Mouse (Mus musculus): ENCODE results near the gene Kif6.

Gene Kif6

DNA sequence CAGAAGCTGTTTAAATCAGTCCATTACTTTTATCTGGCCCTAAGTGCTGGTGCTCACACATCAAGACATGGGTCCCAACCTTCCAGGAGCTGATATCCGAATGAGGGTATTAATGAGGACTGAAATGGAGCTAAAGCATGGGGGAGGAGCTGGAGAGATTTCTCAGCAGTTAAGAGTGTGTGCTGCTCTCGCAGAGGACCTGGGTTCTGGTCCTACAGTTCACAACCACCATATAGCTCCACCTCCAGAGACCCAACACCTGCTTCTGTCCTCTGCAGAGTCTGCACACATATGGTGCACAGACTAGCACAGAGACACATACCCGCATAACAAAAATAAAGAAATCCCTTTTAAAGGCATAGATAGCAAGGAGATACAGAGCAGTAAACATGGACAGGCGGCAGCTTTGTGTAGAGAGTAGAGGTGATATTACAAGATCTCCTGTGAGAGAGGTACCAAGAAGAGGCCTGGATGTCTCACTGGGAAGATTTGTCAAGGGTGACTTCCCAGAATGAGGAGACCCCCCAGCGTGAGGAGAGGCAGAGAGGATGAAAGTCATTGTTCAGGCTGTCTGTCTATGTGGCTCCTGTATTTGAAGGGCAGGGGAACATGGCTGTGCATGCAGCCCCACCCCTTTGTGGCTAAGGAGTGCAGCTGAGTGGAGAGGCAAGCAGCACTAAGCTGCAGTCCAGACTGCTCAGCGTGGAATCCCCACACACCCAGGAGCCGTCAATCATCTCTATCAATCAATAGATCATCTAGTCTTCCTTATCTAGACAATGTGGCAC, 173.4 kb downstream of the Kif6 start:
- DNase-seq (ENCODE audit: low read depth, low spot score) = no peak

DNA sequence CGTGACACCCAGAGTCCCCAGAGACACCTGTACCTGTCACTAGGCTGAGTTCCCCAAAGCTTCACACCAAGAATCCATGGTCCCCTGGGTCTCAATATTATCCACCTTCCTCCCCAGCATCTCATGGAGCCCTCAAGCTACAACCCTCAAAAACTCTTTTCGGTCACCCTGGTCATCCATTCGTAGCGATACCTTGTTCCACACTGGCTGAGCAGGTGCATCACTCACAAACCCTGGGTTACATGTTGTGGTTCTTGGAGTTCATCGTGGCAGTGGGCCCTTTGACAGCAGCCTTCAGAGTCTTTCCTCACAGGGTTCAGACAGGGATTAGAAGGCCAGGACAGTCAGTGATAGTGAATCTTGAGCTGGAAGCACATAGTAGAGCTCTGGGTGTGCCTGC, 176.6 kb downstream of the Kif6 start:
- DNase-seq (ENCODE audit: low read depth, low spot score) = no peak

DNA sequence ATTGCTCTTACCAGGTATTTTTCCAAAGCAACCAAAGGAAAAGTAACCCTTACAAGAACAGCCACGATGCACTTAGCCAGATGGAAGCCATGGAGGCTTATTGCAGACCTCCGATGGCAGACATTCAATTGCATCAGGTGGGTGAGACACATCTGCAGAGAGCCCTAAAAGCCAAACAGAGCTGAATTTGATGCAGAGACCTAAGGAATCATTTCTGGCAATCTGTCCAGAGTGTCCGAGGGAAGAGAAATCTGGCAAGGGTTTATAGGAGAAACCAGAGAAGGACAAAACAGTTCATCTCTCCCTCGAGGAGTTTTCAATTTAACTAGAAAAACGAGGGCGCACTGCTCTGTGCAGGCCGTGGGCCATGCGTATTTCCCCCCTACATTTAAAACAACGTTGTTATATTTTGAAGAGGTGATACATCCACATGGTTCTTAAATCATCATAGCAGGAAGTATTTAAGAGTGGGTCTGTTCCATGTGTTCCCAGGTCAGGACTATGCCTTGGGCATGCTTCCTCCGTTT, 177.3 kb downstream of the Kif6 start:
- DNase-seq (ENCODE audit: low read depth, low spot score) = no peak

DNA sequence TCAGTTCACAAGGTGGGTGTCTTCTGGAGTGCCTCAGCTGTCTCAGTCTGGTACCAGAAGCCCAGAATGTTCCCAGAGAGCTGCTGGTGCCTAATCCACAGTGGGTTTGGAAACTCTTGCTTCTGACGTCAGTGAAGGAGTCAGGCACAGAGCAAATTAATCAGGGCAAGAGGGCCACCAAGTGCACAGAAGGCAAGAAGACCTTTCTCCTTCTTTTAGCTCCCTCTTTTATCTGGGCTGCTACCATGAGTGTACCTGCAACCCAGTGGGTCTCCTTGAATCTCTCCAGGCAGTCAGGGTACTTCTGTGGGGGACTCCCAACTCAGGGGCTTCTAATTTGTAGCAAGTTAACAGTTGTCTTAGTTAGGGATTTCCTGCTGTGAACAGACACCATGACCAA, 178.0 kb downstream of the Kif6 start:
- no peak for DNase-seq (ENCODE audit: low read depth, low spot score)

DNA sequence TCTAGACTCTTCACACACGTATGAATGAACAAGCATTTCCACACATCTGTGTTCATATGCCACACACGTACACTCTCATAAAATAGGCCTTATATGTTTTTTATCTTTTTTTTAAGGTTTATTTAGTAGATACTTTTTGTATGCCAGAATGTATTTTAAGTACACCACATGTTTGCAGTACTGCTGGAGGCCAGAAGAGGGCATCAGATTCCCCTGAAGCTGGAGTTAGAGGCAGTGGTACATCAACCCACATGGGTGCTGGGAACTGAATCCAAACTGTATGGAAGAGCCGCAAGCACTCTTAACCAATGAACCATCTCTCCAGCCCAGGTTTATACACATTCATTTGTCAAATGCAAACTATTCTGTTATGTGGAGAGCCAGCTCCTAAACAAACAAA, 179.0 kb downstream of the Kif6 start:
- DNase-seq (ENCODE audit: low read depth, low spot score) = no peak

DNA sequence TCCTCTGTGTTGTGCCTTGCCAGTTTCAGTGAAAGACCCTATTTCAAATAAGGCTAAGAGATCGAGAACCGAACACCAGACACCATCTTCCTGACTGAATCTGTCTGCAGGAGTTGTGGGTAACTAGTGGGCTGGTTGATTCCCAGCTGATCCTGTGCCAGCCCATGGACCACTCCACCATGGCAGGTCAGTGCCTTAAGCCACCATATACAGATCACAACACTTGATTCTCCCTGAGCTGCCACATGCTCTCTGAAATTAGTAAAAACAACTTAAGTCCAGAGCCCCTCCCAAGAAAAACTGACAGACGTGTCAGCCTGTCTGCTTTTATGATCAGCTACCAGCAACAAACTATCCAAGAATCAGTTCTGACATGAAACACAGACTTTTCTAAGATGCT, 180.3 kb downstream of the Kif6 start:
- DNase-seq (ENCODE audit: low read depth, low spot score) = no peak

DNA sequence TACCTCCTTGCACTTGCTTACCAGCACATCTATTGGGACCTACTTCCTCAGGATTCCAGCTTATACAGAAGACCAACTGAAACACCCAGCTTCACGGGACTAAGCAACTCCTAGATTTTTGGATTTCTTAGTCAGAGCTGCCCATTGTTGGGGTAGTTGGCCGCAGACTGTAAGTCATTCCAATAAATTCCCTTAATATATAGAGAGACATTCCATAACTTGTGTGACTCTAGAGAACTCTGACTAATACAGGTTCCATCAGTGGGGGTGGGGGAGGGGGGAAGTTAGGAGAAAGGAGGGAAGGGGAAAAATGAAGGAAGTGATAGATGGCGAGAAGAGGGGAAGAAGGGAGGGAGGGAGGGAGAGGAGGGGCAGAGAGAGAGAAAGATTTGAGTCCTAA, 181.2 kb downstream of the Kif6 start:
- DNase-seq (ENCODE audit: low read depth, low spot score) = no peak

DNA sequence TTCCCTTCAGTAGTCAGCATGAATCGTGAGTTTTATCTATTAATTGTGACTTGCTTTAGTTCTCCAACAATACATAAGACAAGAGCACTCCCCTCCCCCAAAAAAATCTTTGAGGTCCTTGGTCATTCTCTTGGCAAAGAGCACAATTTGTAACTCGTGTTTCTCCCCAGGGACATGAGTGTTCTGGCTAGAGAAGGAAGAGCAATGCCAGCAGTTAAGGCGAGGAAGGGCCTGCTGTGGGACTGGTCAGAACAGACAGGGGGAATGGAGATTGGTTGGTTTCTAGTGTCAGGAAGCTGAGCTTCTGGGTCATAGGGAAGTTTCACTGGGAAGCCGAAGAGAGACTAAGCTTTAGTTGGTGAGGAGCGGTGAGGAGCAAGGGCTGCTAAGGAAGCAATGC, 184.2 kb downstream of the Kif6 start:
- no peak for DNase-seq (ENCODE audit: low read depth, low spot score)

DNA sequence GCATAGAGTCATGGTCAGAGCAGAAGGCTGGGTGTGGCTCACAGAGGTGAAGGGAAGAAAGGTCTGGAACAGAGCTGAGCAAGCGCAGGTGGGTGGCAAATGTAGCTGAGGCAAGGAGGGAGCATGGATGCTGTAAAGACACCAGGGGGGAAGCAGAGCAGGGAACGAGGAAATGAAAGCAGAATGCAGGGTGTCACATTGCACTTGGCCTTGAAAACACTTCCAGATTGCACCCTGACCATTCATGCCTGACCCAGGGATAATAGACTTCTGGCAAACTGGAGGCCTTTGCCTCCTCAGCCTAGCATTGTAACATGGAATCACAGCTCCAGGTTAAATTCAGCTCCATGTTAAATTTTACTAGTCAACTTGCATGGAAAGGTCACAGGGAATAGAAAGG, 185.2 kb downstream of the Kif6 start:
- DNase-seq (ENCODE audit: low read depth, low spot score) = no peak

DNA sequence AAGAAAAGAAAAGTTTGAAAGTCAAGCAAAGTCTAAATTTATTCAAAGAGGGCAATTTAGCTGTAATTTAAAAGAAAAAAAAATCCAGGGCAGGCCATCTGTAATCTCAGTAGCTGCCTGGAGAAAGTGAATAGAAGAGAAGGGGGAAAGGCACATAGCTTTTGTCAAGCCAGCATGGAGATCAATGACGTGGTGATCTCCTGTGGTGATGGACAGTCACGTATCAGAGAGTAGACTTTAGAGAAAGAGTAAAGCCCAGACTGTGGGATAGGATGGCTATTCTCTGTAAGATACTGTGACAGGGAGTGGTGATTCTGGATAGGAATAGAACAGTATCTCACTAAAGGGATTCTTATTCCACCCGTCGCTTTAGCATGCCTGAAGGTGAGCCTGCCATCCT, 192.5 kb downstream of the Kif6 start:
- DNase-seq (ENCODE audit: low read depth, low spot score) = no peak

DNA sequence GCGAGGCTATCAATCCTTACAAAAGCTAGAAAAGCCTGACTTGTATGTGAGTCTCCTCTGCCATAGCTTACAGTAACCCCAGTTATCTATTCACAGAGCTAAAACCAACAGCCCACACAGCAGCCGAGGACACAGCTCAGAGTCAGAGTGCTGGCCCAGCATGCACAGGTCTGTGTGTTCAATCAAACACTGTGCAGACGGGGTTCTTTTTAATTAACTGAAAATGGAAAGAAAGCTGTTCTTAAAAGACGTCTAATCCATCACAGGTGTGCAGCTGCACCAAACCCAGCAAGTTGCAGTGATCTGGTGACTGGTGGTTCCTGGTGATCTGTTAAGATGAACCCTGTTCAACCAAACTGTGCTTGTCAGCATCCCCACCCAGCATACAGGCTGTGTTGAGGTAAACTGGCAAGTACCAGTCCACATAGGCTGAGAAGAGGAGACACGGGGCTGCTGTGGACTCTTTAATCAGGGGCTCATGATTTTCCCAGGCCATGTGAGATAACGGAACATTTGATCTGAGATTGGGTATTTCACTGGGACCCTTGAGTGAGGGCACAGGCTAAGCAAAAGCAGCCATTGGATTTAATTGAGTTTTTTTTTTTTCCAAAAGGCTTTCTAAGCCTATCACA, 193.9 kb downstream of the Kif6 start:
- no peak for DNase-seq (ENCODE audit: low read depth, low spot score)

DNA sequence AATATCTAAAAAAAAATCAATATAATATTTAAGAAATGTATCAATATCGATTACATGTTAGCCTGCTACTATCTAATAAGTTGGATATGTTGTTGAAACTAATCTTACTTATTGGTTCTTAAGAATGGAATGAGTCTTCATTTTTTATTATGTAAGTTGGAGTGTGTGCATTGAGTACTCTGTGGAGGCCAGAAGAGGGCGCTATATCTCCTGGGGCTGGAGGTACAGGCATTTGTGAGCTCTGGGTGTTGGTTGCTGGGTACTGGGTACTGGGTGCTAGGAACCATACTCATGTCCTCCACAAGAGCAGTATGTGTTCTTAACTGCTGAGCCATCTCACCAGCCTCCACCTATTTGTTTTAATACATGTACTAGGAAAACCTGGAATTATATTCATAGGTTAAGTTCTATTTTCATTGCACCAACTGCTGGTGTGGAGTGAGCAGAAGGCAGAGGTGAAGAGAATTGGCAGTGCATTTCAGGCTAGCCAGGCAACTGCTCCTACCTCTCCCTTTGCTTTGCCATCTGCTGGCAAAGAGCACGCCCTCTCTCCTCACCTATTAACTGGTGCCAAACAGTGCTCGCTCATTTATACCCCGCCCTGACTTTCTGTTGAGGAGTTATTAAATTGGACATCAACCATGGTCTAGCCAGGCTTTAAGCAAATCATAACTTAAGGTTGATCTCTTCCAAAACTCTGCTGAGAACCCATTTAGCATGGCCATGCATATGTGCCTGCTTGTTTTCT, 199.1 kb downstream of the Kif6 start:
- DNase-seq (ENCODE audit: low read depth, low spot score) = no peak

DNA sequence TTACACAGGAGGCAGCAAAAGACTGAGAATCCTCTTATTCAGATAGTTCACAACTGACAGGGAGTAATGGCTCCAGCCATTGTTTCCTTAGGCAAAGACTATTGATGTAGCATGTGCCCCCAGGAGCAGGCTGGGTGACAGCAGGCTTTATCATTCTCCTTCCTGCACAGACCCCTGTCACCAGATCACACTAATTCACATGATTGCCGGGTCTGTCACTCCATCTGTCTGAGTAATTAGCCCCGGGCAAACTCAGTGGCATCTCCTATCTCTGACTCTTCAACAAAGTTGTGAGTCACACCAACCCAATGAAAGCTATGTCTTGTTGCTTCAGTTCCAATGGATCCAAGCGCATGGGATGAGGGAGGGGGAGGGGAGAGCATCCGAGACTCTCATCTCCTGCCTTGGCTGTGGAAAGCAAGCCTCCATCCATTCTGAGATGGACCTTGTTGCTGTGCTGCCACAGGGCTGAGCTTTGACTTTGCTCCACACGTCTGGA, 201.2 kb downstream of the Kif6 start:
- DNase-seq (ENCODE audit: low read depth, low spot score) = peak; percentile 9

DNA sequence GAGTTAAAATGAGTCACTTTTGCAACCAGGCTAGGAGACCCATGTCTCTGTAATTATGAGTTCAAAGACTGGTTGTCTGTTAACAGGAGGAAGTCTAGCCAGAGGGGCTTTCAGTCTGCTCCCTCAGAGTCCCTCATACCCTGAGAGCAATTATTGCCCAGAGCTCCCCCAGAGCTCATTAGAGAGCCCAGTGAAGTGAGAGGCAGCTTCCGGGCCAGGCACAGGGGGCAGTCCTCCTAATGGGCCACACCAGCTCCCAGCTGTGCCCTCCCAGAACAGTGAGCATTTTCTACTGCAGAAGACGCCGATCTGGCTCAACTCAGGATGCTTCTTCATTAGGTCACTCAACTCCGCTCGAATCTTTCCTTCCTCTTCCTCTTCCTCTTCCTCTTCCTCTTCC, 201.8 kb downstream of the Kif6 start:
- peak; percentile 6 for DNase-seq (ENCODE audit: low read depth, low spot score)

DNA sequence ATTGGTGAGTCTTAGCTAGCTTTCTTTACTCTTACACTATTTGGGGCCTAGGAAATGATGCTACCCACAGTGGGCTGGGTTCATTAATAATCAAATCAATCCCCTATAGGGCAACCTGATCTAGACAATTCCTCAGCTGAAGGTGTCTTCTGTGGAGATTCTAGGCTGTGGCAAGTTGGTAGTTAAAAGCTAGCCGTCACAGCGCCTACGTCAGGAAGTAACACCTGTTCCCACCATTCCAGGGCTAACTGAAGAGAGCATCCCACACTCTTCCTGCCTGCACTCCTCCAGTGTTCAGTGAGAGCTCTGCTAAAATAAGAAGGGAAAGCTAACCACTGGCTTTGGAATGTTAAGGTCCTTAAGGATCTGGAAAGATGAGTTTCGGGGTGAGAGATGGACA, 205.3 kb downstream of the Kif6 start:
- DNase-seq (ENCODE audit: low read depth, low spot score) = no peak

DNA sequence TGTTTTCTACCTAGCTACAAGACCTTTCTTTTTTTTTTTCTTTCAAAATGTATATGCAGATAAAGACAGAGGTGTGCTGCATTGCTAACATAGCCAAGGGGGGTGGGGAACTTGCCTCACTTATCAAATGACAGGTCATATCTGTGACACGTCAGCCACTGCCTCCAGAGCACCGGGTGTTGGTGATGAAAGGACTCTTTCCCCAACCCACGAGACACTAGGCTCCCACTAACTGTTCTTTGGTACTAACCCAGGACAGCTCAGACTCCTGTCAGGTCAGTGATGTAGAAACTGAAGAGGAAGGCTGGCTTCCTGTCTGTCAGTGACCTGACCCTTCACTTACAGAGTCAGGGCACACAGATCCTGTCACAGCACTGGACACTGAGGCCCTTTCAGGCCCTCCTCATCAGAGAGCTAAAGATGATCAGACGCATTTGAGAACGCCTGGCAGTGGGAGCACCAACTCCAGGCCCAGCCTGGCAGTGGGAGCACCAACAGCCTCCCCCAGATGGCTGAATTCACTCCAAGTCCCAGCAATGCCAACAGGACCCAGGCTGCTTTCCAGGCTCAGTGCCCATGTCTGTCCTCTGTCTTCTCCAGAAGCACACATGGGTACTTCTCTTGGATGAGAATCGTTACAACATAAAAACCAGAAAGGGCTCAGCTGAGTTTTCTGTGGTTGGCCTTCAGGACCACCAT, 209.4 kb downstream of the Kif6 start:
- no peak for DNase-seq (ENCODE audit: low read depth, low spot score)

DNA sequence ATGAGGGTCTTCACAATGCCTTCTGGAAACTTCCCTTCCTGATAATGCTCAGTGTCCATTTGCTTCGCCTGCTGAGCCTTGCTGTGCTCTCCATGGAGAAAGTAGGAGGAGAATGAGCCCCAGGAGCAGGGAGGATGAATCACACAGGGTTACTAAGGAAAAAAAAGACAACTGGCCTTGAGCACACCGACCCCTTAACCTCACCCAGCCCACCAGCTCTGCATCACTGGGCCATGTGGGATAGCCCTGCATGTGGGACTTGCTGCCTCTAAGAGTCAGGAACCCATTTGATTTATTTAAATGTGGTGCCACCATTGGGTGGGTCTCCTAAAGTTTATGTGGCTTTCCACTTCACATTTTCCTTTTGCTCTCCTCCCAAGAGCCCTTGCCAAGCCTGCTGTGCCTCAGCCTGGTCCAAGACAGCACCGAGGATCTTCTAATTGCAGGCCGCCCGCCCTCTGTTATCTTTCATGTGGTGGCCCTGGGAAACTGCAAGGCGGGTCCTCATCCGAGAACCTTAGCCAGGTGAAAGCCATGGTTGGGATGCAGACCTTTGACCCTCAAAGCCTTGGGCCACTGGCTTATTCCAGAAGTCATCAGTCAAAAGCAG, 210.0 kb downstream of the Kif6 start:
- no peak for DNase-seq (ENCODE audit: low read depth, low spot score)

DNA sequence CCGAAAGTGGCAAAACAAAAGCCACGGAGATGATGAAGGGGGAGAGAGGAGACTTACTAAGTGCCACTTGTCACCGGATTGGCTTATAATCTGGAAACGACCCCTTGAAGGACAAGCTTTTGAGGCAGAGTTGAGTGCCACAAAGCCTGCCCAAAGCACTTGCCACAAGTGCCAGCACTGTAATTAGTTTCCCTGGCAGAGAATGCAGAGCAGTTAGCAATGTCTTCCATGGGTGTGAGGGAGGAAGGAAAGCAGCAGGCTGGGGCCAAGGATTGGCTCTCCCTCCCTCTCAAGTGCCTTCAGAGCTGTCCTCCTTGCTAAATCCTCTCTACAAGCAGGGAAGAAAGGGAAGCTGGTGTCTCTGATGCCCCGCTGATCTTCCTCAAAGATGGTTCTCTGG, 210.9 kb downstream of the Kif6 start:
- DNase-seq (ENCODE audit: low read depth, low spot score) = no peak

DNA sequence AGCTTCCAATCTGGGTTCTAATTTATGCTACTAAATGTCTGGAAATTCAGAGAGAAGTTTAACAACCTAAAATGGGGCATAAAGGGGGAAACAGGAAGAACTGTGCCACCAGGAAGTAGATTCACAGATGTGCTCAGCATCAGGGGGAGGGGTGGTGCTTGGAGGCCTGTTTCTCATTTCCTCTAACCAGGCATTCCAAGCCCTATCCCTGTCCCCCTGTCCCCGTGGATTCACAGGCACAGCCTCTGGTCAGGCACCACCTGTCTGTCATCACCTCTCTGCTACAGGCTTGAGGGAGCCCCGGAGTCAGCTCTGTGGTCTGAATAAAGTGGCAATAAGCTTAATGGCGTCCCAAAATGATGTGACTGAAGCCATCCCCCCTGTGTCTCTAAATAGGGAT, 216.8 kb downstream of the Kif6 start:
- DNase-seq (ENCODE audit: low read depth, low spot score) = no peak

DNA sequence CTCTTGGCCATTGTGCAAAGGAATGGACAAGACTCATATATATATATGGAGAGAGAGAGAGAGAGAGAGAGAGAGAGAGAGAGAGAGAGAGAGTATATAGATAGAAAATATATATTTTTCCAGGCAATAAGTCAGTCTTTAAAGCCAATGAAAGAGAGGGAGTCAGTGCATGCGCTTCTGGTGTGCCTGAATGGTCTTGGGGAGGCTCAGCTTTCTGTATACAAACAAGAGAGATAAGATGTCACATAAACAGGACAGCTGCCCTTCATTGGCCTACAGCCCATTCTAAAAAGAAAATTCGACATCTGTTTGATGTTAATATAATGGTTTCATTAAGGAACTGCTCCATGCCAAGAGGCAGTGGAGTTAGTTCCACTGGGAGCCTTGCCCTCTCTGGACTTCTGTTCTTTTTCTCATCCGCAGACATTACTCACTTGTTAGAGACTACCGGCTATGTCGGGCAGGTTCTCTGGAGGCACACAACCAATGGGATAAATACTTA, 219.2 kb downstream of the Kif6 start:
- no peak for DNase-seq (ENCODE audit: low read depth, low spot score)

DNA sequence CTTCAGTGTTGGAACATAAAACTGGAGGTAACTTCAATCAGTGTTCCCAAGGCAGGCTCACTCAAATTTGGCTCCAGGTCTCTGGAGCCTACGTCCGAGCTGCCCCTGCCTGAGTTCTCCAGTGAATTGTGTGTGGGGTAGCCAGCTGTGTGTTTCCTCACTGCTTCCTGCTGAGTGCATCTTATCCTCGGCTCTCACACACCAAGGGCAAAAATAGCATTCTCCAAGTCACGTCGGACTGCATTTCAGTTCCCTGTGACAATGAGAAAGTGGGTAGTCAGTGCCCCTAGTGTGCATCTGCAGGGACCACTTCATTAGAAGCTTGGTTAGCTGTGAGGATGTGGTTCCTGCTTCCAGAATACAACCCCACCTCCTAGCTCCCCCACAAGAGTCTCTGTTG, 222.5 kb downstream of the Kif6 start:
- no peak for DNase-seq (ENCODE audit: low read depth, low spot score)
